Mouse (Mus musculus): ENCODE data around the gene Rnf186. TPM values are rescaled to one million over a fixed set of nuclear protein-coding genes. Genes with fewer than 3 reads are reported as not detected.
"Not testable (repeated sequence)": the region's sequence is repeated elsewhere in the genome, so short reads cannot be mapped to it uniquely, and the experiment has no call there.

The Rnf186 gene
- polyA plus RNA-seq, 1 experiment = 461 TPM

DNA sequence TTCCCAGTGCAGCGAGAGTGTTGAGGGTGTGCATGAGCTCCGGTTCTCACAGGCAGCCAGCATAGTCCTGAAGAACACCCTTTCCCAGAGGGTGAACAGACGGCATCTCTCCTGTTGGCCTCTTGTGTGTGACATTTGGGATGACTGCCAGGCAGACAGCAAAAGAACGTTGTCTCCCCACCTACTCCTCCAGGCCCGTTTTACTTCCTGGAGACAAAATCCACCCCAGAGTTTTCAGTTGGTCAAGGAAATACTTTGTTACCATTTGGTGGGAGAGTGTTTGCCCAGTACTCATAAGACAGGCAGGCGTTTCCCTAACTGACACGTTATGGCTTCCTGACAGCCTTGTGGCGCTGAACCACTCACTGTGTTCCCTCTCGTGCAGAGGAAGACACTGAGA lies 2.8 kb downstream of the Rnf186 start:
- H3K4me3 ChIP-seq (ENCODE audit: low read depth, low read length) = peak overlapping the region; percentile 77

DNA sequence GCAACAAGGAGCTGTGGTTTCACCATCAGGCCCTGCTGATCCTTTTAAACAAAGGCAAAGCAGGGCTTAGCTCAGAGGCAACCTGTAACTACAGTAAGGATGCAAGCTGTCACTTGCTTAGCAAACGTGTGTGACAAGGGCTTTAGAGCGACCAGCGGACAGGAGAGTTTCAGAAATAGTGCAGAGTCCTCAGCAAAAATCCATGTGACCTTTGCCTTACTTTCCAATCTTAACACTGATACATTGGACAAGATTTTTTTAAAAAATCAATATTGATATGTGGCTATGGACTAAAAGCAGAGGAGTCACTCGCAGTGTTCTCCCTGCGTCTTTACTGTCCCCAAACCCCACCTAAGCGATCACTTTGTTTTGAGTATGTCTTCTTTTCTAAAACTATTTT lies 4.5 kb downstream of the Rnf186 start:
- Histone ChIP-seq H3K4me1 (ENCODE audit: control insufficient read depth, insufficient read depth, insufficient read length, low read length) (peaks cover 16% of the 10 kb centered on the region; the same call in 1 of the 2 replicates), H3K27ac (ENCODE audit: insufficient read depth, low read depth, low read length) (peak overlapping the region; percentile 94; the same call in 1 of the 2 replicates), H3K4me3 (ENCODE audit: low read depth, low read length) (no peak overlapping the region), H3K36me3 (ENCODE audit: control insufficient read depth, insufficient read depth, low read length) (no peaks in the 10 kb centered on the region; the same call in 1 of the 2 replicates), H3K27me3 (ENCODE audit: control insufficient read depth, insufficient read depth, low read length) (no peaks in the 10 kb centered on the region)
- 52% methylated on average over 6 of the region's 6 CpGs for WGBS
- TF ChIP-seq POLR2A (IDR thresholded peaks at IDR 0.05; ENCODE audit: low read depth, low read length) = no peak
- TF ChIP-seq CTCF (IDR thresholded peaks at IDR 0.05; ENCODE audit: extremely low read depth, insufficient read length, insufficient replicate concordance, low read depth, low read length) = no peak

More for the DNA sequence above, 2.8 kb downstream of the Rnf186 start:
- no peaks in the 10 kb centered on the region; the same call in 1 of the 2 replicates for H3K36me3 ChIP-seq (ENCODE audit: control insufficient read depth, insufficient read depth, low read length)
- peaks cover 20% of the 10 kb centered on the region; the same call in 1 of the 2 replicates for H3K4me1 ChIP-seq (ENCODE audit: control insufficient read depth, insufficient read depth, insufficient read length, low read length)
- WGBS = 14% methylated on average over 9 of the region's 9 CpGs
- TF ChIP-seq POLR2A (IDR thresholded peaks at IDR 0.05; ENCODE audit: low read depth, low read length) = peak; percentile 17; the same call in 1 of the 2 replicates
- TF ChIP-seq CTCF (IDR thresholded peaks at IDR 0.05; ENCODE audit: extremely low read depth, insufficient read length, insufficient replicate concordance, low read depth, low read length) = no peak
- peak overlapping the region; percentile 94 for H3K27ac ChIP-seq (ENCODE audit: insufficient read depth, low read depth, low read length)
- no peaks in the 10 kb centered on the region for H3K27me3 ChIP-seq (ENCODE audit: control insufficient read depth, insufficient read depth, low read length)

DNA sequence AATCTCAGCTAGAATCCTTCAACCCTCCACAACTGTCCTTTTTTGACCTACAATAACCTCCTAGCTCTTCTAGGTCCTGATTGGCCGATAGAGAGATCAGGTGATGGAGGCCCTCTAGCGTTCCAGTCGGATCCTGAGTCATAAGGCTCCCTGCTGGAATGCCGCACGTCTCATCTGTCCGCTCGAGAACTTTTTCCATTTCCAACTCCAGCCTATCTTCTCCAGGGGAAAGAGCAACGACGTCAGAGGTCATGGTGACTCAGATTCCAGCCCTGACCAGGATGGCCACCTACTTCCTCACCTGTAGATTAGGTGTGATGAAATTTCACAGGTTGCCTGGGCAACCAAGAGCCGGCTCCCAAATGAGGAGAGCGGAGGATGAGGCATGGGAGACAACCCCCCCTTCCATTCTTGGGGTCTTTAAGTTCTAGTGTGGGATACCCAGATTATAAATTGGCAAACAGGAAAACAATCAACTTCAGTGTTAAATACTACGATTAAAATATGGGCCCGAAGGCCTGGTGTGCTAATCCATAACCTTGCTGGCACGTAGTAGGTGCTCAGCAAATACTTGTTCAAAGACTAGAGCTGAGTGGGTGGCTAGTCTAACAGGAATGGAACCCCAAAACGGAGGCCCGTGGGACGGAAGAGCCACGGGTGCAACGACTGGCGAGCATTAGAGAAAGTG lies 5.4 kb downstream of the Rnf186 start:
- Histone ChIP-seq H3K4me3 (ENCODE audit: low read depth, low read length) (peak overlapping the region; percentile 82), H3K27ac (ENCODE audit: insufficient read depth, low read depth, low read length) (peak overlapping the region; percentile 99), H3K27me3 (ENCODE audit: control insufficient read depth, insufficient read depth, low read length) (no peaks in the 10 kb centered on the region), H3K36me3 (ENCODE audit: control insufficient read depth, insufficient read depth, low read length) (peaks cover 2% of the 10 kb centered on the region; the same call in 1 of the 2 replicates), H3K4me1 (ENCODE audit: control insufficient read depth, insufficient read depth, insufficient read length, low read length) (peaks cover 17% of the 10 kb centered on the region; the same call in 1 of the 2 replicates)
- TF ChIP-seq POLR2A (IDR thresholded peaks at IDR 0.05; ENCODE audit: low read depth, low read length) (peak; percentile 88), CTCF (IDR thresholded peaks at IDR 0.05; ENCODE audit: extremely low read depth, insufficient read length, insufficient replicate concordance, low read depth, low read length) (peak; percentile 21; the same call in 1 of the 2 replicates)
- 3% methylated on average over 20 of the region's 20 CpGs for WGBS

DNA sequence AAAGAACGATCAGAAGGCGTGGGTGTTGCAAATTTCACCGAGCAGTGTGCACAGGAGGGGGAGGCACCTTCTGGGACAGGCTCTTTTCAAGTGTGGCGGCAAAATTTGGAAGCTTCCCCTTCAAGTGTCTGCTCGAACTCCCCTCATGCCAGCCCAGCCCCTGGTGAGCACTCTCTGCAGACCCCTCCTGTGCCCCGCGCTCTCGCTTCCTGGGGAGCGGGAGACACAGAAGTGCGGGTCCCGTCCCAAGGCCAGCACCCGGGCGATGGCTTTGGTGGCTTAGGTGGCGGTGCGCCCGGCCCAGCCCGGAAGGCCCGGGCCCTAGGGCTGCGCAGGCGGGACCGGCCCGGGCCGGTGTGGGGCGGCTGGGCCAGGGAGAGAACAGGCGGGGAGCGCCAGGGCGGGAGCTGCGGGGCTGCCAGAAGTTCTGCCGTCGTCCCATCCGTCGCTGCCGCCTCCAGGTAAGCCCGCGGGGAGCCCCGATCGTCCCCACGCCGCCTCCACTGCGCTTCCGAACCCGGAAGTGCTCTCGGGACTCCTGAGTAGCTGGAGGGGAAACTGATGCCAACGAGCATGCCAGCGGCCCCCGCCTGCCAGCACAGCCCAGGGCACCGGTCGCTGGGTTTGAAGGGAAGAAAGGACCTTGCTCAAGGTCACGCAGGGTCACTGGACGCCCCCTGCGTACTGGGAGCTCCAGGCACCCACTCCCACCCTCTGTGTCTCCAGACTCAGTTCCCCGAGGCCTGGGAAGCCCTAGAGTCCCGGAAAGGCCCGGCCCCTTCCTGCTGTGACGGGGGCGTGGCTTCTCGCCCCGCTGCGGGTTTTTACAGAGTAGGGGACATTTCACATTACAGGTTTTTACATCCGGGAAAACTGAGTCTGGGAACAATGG lies 6.2 kb downstream of the Rnf186 start, which contains the start of gene Tmco4:
Tmco4 (plus strand) TSS at position 62 of the 892 bp plus-strand sequence.
- Histone ChIP-seq H3K27me3 (ENCODE audit: control insufficient read depth, insufficient read depth, low read length) (no peaks in the 10 kb centered on the region), H3K36me3 (ENCODE audit: control insufficient read depth, insufficient read depth, low read length) (peaks cover 3% of the 10 kb centered on the region; the same call in 1 of the 2 replicates), H3K4me3 (ENCODE audit: low read depth, low read length) (peak within 1 kb of the TSS; percentile 82), H3K4me1 (ENCODE audit: control insufficient read depth, insufficient read depth, insufficient read length, low read length) (peaks cover 20% of the 10 kb centered on the region; the same call in 1 of the 2 replicates), H3K27ac (ENCODE audit: insufficient read depth, low read depth, low read length) (peak within 1 kb of the TSS; percentile 99)
- TF ChIP-seq CTCF (IDR thresholded peaks at IDR 0.05; ENCODE audit: extremely low read depth, insufficient read length, insufficient replicate concordance, low read depth, low read length) (no peak), POLR2A (IDR thresholded peaks at IDR 0.05; ENCODE audit: low read depth, low read length) (peak; percentile 78; the same call in 1 of the 2 replicates)
- under 1% methylated on average over 58 of the region's 60 CpGs for WGBS

DNA sequence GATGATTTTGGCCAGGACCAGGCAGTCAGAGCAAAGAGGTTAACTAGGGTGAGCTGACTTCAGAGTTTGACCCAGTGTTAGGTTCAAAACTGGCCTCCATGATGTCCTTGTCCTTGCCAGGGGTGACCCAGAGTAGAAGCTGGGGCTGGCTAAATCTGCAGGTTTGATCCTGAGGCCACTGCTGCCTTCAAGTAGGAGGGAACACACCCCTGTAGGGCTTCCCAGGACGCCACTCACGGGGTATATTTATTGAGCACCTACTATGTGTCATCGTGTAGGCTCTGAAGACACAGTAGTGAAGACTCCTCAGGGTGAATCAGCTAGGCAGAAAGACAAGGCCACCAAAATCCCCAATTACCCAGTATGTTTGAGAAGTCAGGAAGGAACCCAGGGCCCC lies 6.8 kb downstream of the Rnf186 start:
- Histone ChIP-seq H3K27ac (ENCODE audit: insufficient read depth, low read depth, low read length) (peak overlapping the region; percentile 99), H3K4me3 (ENCODE audit: low read depth, low read length) (peak overlapping the region; percentile 82), H3K36me3 (ENCODE audit: control insufficient read depth, insufficient read depth, low read length) (peaks cover 3% of the 10 kb centered on the region; the same call in 1 of the 2 replicates), H3K27me3 (ENCODE audit: control insufficient read depth, insufficient read depth, low read length) (no peaks in the 10 kb centered on the region), H3K4me1 (ENCODE audit: control insufficient read depth, insufficient read depth, insufficient read length, low read length) (peaks cover 20% of the 10 kb centered on the region; the same call in 1 of the 2 replicates)
- TF ChIP-seq POLR2A (IDR thresholded peaks at IDR 0.05; ENCODE audit: low read depth, low read length) (no peak), CTCF (IDR thresholded peaks at IDR 0.05; ENCODE audit: extremely low read depth, insufficient read length, insufficient replicate concordance, low read depth, low read length) (no peak)
- 51% methylated on average over 3 of the region's 3 CpGs for WGBS

DNA sequence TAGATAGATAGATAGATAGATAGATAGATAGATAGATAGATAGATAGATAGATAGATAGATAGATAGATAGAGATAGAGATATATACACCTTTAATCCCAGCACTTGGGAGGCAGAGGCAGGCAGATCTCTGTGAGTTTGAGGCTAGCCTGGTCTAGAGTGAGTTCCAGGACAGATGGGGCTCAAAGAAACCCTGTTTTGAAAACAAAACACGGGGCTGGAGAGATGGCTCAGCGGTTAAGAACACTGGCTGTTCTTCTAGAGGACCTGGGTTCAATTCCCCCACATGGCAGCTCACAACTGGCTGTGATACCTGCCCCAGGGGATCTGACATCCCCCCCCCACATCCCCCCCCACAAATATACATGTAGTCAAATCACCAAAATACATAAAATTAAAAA lies 7.6 kb downstream of the Rnf186 start:
- 86% methylated on average over 2 of the region's 2 CpGs for WGBS
- not testable (repeated sequence) for H3K27me3 ChIP-seq (ENCODE audit: control insufficient read depth, insufficient read depth, low read length); H3K4me3 ChIP-seq (ENCODE audit: low read depth, low read length); H3K27ac ChIP-seq (ENCODE audit: insufficient read depth, low read depth, low read length); H3K36me3 ChIP-seq (ENCODE audit: control insufficient read depth, insufficient read depth, low read length)
- peaks cover 23% of the 10 kb centered on the region; the same call in 1 of the 2 replicates for H3K4me1 ChIP-seq (ENCODE audit: control insufficient read depth, insufficient read depth, insufficient read length, low read length)

All from small intestine, adult 2 months (tissue).